Mouse (Mus musculus): ENCODE results near the gene Kcna3. TPM values are rescaled to one million over a fixed set of nuclear protein-coding genes. Genes with fewer than 3 reads are reported as not detected.

Kcna3 gene
- polyA plus RNA-seq (2014; fragmentation: Nextera tagmentation; extraction: Ambion mirVana): 4.6 and 4.7 TPM in 2 replicates

- peak; percentile 95 for ATAC-seq (ENCODE audit: low FRiP score)
- under 1% methylated on average over 35 of the region's 80 CpGs for WGBS
Measured at GRCm38 (mm10) chr3:107035521-107036457, at the start of gene Kcna3. TSS of gene Kcna3 (plus strand) at chr3:107036169.

GRCm38 (mm10) chr3:106991334-106991733, 44.6 kb upstream of the Kcna3 start:
- Histone ChIP-seq H3K4me1 (replicated peaks; ENCODE audit: control insufficient read depth, insufficient read depth, low read length) (no peaks in the 10 kb centered on the region), H3K9me3 (ENCODE audit: control insufficient read depth, low read length) (no peaks in the 10 kb centered on the region), H3K4me3 (ENCODE audit: low read depth, low read length) (no peak overlapping the region), H3K9ac (ENCODE audit: low read depth, low read length) (no peak overlapping the region), H3K27ac (ENCODE audit: low read depth, low read length) (no peak overlapping the region), H3K27me3 (ENCODE audit: control insufficient read depth, insufficient read depth, low read length) (no peaks in the 10 kb centered on the region), H3K4me2 (replicated peaks; ENCODE audit: low read depth, low read length) (no peak overlapping the region), H3K36me3 (ENCODE audit: control insufficient read depth, insufficient read depth, low read length) (no peaks in the 10 kb centered on the region)
- ATAC-seq (ENCODE audit: low FRiP score): no peak
- DNase-seq (ENCODE audit: low spot score): no peak
- WGBS: 88% methylated on average over 1 of the region's 1 CpGs

More at GRCm38 (mm10) chr3:107035521-107036457, at the start of gene Kcna3:
- peak within 1 kb of the TSS; percentile 92 for H3K4me2 ChIP-seq (replicated peaks; ENCODE audit: low read depth, low read length)
- H3K27me3 ChIP-seq (ENCODE audit: control insufficient read depth, insufficient read depth, low read length): peaks cover 3% of the 10 kb centered on the region; the same call in 1 of the 2 replicates
- H3K4me3 ChIP-seq (ENCODE audit: low read depth, low read length): peak within 1 kb of the TSS; percentile 77
- H3K27ac ChIP-seq (ENCODE audit: low read depth, low read length): peak within 1 kb of the TSS; percentile 31
- H3K36me3 ChIP-seq (ENCODE audit: control insufficient read depth, insufficient read depth, low read length): no peaks in the 10 kb centered on the region
- H3K4me1 ChIP-seq (replicated peaks; ENCODE audit: control insufficient read depth, insufficient read depth, low read length): peaks cover 3% of the 10 kb centered on the region; the same call in 1 of the 2 replicates
- H3K9me3 ChIP-seq (ENCODE audit: control insufficient read depth, low read length): no peaks in the 10 kb centered on the region
- H3K9ac ChIP-seq (ENCODE audit: low read depth, low read length): peak within 1 kb of the TSS; percentile 80
- peak; percentile 92 for DNase-seq (ENCODE audit: low spot score)

- no peak for ATAC-seq (ENCODE audit: low FRiP score)
- Histone ChIP-seq H3K4me3 (ENCODE audit: low read depth, low read length) (no peak overlapping the region), H3K27me3 (ENCODE audit: control insufficient read depth, insufficient read depth, low read length) (no peaks in the 10 kb centered on the region), H3K36me3 (ENCODE audit: control insufficient read depth, insufficient read depth, low read length) (no peaks in the 10 kb centered on the region), H3K4me1 (replicated peaks; ENCODE audit: control insufficient read depth, insufficient read depth, low read length) (no peaks in the 10 kb centered on the region), H3K9me3 (ENCODE audit: control insufficient read depth, low read length) (no peaks in the 10 kb centered on the region), H3K4me2 (replicated peaks; ENCODE audit: low read depth, low read length) (no peak overlapping the region), H3K9ac (ENCODE audit: low read depth, low read length) (no peak overlapping the region), H3K27ac (ENCODE audit: low read depth, low read length) (no peak overlapping the region)
- no peak for DNase-seq (ENCODE audit: low spot score)
- 68% methylated on average over 1 of the region's 1 CpGs for WGBS
Measured at GRCm38 (mm10) chr3:106995347-106995746, 40.6 kb upstream of the Kcna3 start.

GRCm38 (mm10) chr3:106996186-106996585, 39.8 kb upstream of the Kcna3 start:
- Histone ChIP-seq H3K36me3 (ENCODE audit: control insufficient read depth, insufficient read depth, low read length) (no peaks in the 10 kb centered on the region), H3K4me2 (replicated peaks; ENCODE audit: low read depth, low read length) (no peak overlapping the region)
- WGBS: 80% methylated on average over 2 of the region's 2 CpGs

GRCm38 (mm10) chr3:106998370-106998769, 37.6 kb upstream of the Kcna3 start:
- no peak for ATAC-seq (ENCODE audit: low FRiP score)
- DNase-seq (ENCODE audit: low spot score): no peak
- H3K4me2 ChIP-seq (replicated peaks; ENCODE audit: low read depth, low read length): no peak overlapping the region
- H3K9ac ChIP-seq (ENCODE audit: low read depth, low read length): no peak overlapping the region
- no peak overlapping the region for H3K4me3 ChIP-seq (ENCODE audit: low read depth, low read length)
- no peak overlapping the region for H3K27ac ChIP-seq (ENCODE audit: low read depth, low read length)
- no peaks in the 10 kb centered on the region for H3K9me3 ChIP-seq (ENCODE audit: control insufficient read depth, low read length)
- 66% methylated on average over 1 of the region's 1 CpGs for WGBS
- no peaks in the 10 kb centered on the region for H3K36me3 ChIP-seq (ENCODE audit: control insufficient read depth, insufficient read depth, low read length)
- no peaks in the 10 kb centered on the region for H3K4me1 ChIP-seq (replicated peaks; ENCODE audit: control insufficient read depth, insufficient read depth, low read length)
- no peaks in the 10 kb centered on the region for H3K27me3 ChIP-seq (ENCODE audit: control insufficient read depth, insufficient read depth, low read length)

More at GRCm38 (mm10) chr3:106996186-106996585, 39.8 kb upstream of the Kcna3 start:
- DNase-seq (ENCODE audit: low spot score) (no peak), ATAC-seq (ENCODE audit: low FRiP score) (no peak)
- Histone ChIP-seq H3K27ac (ENCODE audit: low read depth, low read length) (no peak overlapping the region), H3K9me3 (ENCODE audit: control insufficient read depth, low read length) (no peaks in the 10 kb centered on the region), H3K4me3 (ENCODE audit: low read depth, low read length) (no peak overlapping the region), H3K27me3 (ENCODE audit: control insufficient read depth, insufficient read depth, low read length) (no peaks in the 10 kb centered on the region), H3K9ac (ENCODE audit: low read depth, low read length) (no peak overlapping the region), H3K4me1 (replicated peaks; ENCODE audit: control insufficient read depth, insufficient read depth, low read length) (no peaks in the 10 kb centered on the region)

- Histone ChIP-seq H3K4me1 (replicated peaks; ENCODE audit: control insufficient read depth, insufficient read depth, low read length) (no peaks in the 10 kb centered on the region), H3K9me3 (ENCODE audit: control insufficient read depth, low read length) (no peaks in the 10 kb centered on the region), H3K27ac (ENCODE audit: low read depth, low read length) (no peak overlapping the region), H3K9ac (ENCODE audit: low read depth, low read length) (no peak overlapping the region), H3K4me3 (ENCODE audit: low read depth, low read length) (no peak overlapping the region), H3K36me3 (ENCODE audit: control insufficient read depth, insufficient read depth, low read length) (no peaks in the 10 kb centered on the region), H3K4me2 (replicated peaks; ENCODE audit: low read depth, low read length) (no peak overlapping the region), H3K27me3 (ENCODE audit: control insufficient read depth, insufficient read depth, low read length) (no peaks in the 10 kb centered on the region)
- 77% methylated on average over 2 of the region's 2 CpGs for WGBS
- no peak for DNase-seq (ENCODE audit: low spot score)
- ATAC-seq (ENCODE audit: low FRiP score): no peak
Measured at GRCm38 (mm10) chr3:107000165-107000564, 35.8 kb upstream of the Kcna3 start.

GRCm38 (mm10) chr3:107002249-107003123, 33.5 kb upstream of the Kcna3 start:
- DNase-seq (ENCODE audit: low spot score): no peak
- H3K9ac ChIP-seq (ENCODE audit: low read depth, low read length): no peak overlapping the region
- H3K27me3 ChIP-seq (ENCODE audit: control insufficient read depth, insufficient read depth, low read length): no peaks in the 10 kb centered on the region
- no peaks in the 10 kb centered on the region for H3K36me3 ChIP-seq (ENCODE audit: control insufficient read depth, insufficient read depth, low read length)
- no peak overlapping the region for H3K4me2 ChIP-seq (replicated peaks; ENCODE audit: low read depth, low read length)
- ATAC-seq (ENCODE audit: low FRiP score): no peak
- WGBS: 83% methylated on average over 8 of the region's 8 CpGs
- no peaks in the 10 kb centered on the region for H3K4me1 ChIP-seq (replicated peaks; ENCODE audit: control insufficient read depth, insufficient read depth, low read length)
- H3K27ac ChIP-seq (ENCODE audit: low read depth, low read length): no peak overlapping the region
- H3K4me3 ChIP-seq (ENCODE audit: low read depth, low read length): no peak overlapping the region
- H3K9me3 ChIP-seq (ENCODE audit: control insufficient read depth, low read length): no peaks in the 10 kb centered on the region

- ATAC-seq (ENCODE audit: low FRiP score): no peak
- WGBS: 84% methylated on average over 4 of the region's 4 CpGs
Measured at GRCm38 (mm10) chr3:107009329-107010076, 26.5 kb upstream of the Kcna3 start.

More at GRCm38 (mm10) chr3:107009329-107010076, 26.5 kb upstream of the Kcna3 start:
- H3K9me3 ChIP-seq (ENCODE audit: control insufficient read depth, low read length): no peaks in the 10 kb centered on the region
- H3K4me3 ChIP-seq (ENCODE audit: low read depth, low read length): no peak overlapping the region
- H3K27me3 ChIP-seq (ENCODE audit: control insufficient read depth, insufficient read depth, low read length): no peaks in the 10 kb centered on the region
- H3K36me3 ChIP-seq (ENCODE audit: control insufficient read depth, insufficient read depth, low read length): no peaks in the 10 kb centered on the region
- H3K4me2 ChIP-seq (replicated peaks; ENCODE audit: low read depth, low read length): no peak overlapping the region
- H3K9ac ChIP-seq (ENCODE audit: low read depth, low read length): no peak overlapping the region
- H3K4me1 ChIP-seq (replicated peaks; ENCODE audit: control insufficient read depth, insufficient read depth, low read length): no peaks in the 10 kb centered on the region
- no peak for DNase-seq (ENCODE audit: low spot score)
- H3K27ac ChIP-seq (ENCODE audit: low read depth, low read length): no peak overlapping the region

Measured in hindbrain, embryonic 11.5 days (tissue).